Mouse (Mus musculus) heart, embryonic 14.5 days (tissue): ENCODE measurements at regions not wholly inside any gene's neighbourhood (a gene's known extent, or its start where the extent isn't known, plus 50 kb on each side); places are given as distances from the start of the nearest gene placed in this dataset.

ENCODE experiments used
- ATAC-seq: fragments of 200-750 bp; cut with Nextera tagmentation; 2 replicates; pipeline ENCODE4 v1.8.0; 2017; ENCODE audit warnings: low read depth, moderate TSS enrichment; ENCODE audit not compliant: insufficient number of reproducible peaks, insufficient read depth, low FRiP score
- H3K27ac ChIP-seq, 2 experiments: fragments of 200-500 bp in 1 of 2; fragments of 300-500 bp in 1 of 2; sonication (generic) in 1 of 2; replicated peaks in 1 of 2; 2 replicates each; pipeline ENCODE4 v1.5.1; 2012 to 2014; ENCODE audit warnings: low read depth in 2 of 2, low read length in 2 of 2, control low read depth in 1 of 2, mild to moderate bottlenecking in 1 of 2, mixed read lengths in 1 of 2; ENCODE audit not compliant: control insufficient read depth in 1 of 2, insufficient read depth in 1 of 2
- H3K27me3 ChIP-seq: fragments of 300-500 bp; sonication (generic); 2 replicates; pipeline ENCODE4 v1.6.1; 2014; ENCODE audit warnings: mild to moderate bottlenecking, low read length, control low read depth; ENCODE audit not compliant: control insufficient read depth, insufficient read depth
- H3K36me3 ChIP-seq: fragments of 300-500 bp; sonication (generic); 2 replicates; pipeline ENCODE4 v1.6.1; 2014; ENCODE audit warnings: mild to moderate bottlenecking, control low read depth, low read length, mixed read lengths; ENCODE audit not compliant: control insufficient read depth, insufficient read depth
- H3K4me1 ChIP-seq, 2 experiments: fragments of 200-500 bp in 1 of 2; fragments of 300-500 bp in 1 of 2; sonication (generic) in 1 of 2; 2 replicates each; pipeline ENCODE4 v1.6.1; 2012 to 2014; ENCODE audit warnings: low read length in 2 of 2, control low read depth in 1 of 2, mixed read lengths in 1 of 2; ENCODE audit not compliant: control insufficient read depth in 2 of 2, insufficient read depth in 2 of 2
- H3K4me2 ChIP-seq: fragments of 300-500 bp; sonication (generic); 2 replicates; pipeline ENCODE4 v1.6.1; 2014; ENCODE audit warnings: mild to moderate bottlenecking, low read length
- H3K4me3 ChIP-seq, 2 experiments: fragments of 200-500 bp in 1 of 2; fragments of 300-500 bp in 1 of 2; sonication (generic) in 1 of 2; 2 replicates each; pipeline ENCODE4 v1.5.1; 2012 to 2014; ENCODE audit warnings: low read length in 2 of 2, mild to moderate bottlenecking in 2 of 2, control low read depth in 1 of 2, low read depth in 1 of 2, moderate library complexity in 1 of 2; ENCODE audit not compliant: control insufficient read depth in 1 of 2, insufficient read depth in 1 of 2
- H3K9ac ChIP-seq: fragments of 300-500 bp; sonication (generic); 2 replicates; pipeline ENCODE4 v1.6.1; 2014; ENCODE audit warnings: mild to moderate bottlenecking, low read length
- H3K9me3 ChIP-seq: fragments of 300-500 bp; sonication (generic); 2 replicates; pipeline ENCODE4 v1.6.1; 2016; ENCODE audit warnings: low read length, control low read depth; ENCODE audit not compliant: control insufficient read depth
- WGBS: fragments of 180-500 bp; shearing (Covaris S2); extraction: QIAGEN DNeasy Blood & Tissue Kit; methylation state at CpG from one replicate; pipeline ENCODE4 v1.1.7; 2014; 5-methylcytosine and 5-hydroxymethylcytosine counted together

DNA sequence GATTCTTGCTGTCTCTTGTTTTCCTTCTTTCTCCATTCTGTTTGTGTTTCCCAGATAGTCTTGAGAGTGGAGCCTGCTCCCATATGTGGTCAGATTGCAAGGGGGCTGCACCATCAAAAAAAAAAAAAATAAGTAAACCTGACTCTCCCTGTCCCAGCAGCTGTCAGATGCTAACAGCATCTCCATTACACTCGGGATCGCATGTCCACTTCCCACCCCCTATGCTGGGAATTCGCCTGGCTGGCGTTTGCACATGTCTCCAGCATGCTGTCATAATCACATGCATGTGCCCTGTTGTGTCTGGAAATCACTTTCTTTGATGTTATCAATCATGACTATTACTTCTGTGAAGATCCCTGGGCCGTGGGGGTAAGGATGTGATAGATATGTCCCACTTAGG, 179.1 kb downstream of the Ajap1 start:
- Histone ChIP-seq H3K4me3 (no peak overlapping the region), H3K4me2 (no peak overlapping the region), H3K27ac (no peak overlapping the region), H3K9ac (no peak overlapping the region), H3K9me3 (peaks cover 6% of the 10 kb centered on the region; the same call in 1 of the 2 replicates), H3K4me1 (no peaks in the 10 kb centered on the region), H3K27me3 (no peaks in the 10 kb centered on the region), H3K36me3 (no peaks in the 10 kb centered on the region)
- 73% methylated on average over 5 of the region's 5 CpGs for WGBS
- no peak for ATAC-seq

- Histone ChIP-seq H3K4me2 (no peak overlapping the region), H3K27ac (no peak overlapping the region), H3K4me1 (no peaks in the 10 kb centered on the region), H3K27me3 (no peaks in the 10 kb centered on the region), H3K36me3 (no peaks in the 10 kb centered on the region), H3K9ac (no peak overlapping the region), H3K9me3 (peaks cover 6% of the 10 kb centered on the region; the same call in 1 of the 2 replicates), H3K4me3 (no peak overlapping the region)
- 89% methylated on average over 4 of the region's 4 CpGs for WGBS
- ATAC-seq, result no peak
Observed at GRCm38 (mm10) chr4:153302855-153303254, 179.8 kb downstream of the Ajap1 start.

- H3K9ac ChIP-seq, result no peak overlapping the region
- no peak overlapping the region for H3K4me3 ChIP-seq
- no peaks in the 10 kb centered on the region for H3K27me3 ChIP-seq
- no peak overlapping the region for H3K27ac ChIP-seq
- no peaks in the 10 kb centered on the region for H3K36me3 ChIP-seq
- peaks cover 6% of the 10 kb centered on the region; the same call in 1 of the 2 replicates for H3K9me3 ChIP-seq
- ATAC-seq, result no peak
- H3K4me1 ChIP-seq, result no peaks in the 10 kb centered on the region
- H3K4me2 ChIP-seq, result no peak overlapping the region
- WGBS, result 80% methylated on average over 5 of the region's 5 CpGs
Observed at GRCm38 (mm10) chr4:153298277-153298676, 184.3 kb downstream of the Ajap1 start.

DNA sequence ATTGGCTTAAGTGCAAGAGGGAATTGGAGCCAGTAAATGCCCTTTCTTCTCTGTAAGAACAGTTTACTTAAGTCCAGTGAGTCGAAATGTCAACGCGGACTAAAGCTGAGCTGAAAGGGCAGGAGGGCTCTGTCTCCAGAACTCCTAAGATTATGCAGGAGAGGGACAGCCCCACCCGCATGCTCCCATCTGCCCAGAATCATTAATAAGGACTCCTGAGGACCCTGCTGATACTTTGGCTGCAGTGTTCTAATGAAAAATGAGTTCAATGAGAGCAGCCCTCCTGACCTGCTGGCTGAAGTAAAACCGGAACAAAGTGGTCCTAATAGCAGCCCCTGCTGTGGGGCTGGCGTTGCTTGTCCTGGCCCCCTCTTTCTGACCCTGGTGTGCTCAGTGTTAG, 187.8 kb downstream of the Ajap1 start:
- Histone ChIP-seq H3K4me2 (no peak overlapping the region), H3K36me3 (no peaks in the 10 kb centered on the region), H3K27ac (no peak overlapping the region), H3K4me3 (no peak overlapping the region), H3K27me3 (no peaks in the 10 kb centered on the region), H3K9me3 (no peaks in the 10 kb centered on the region), H3K9ac (no peak overlapping the region), H3K4me1 (no peaks in the 10 kb centered on the region)
- 78% methylated on average over 6 of the region's 6 CpGs for WGBS
- ATAC-seq, result no peak

- Histone ChIP-seq H3K4me2 (no peak overlapping the region), H3K9ac (no peak overlapping the region), H3K4me3 (no peak overlapping the region), H3K9me3 (no peaks in the 10 kb centered on the region), H3K27ac (no peak overlapping the region), H3K27me3 (no peaks in the 10 kb centered on the region), H3K4me1 (no peaks in the 10 kb centered on the region), H3K36me3 (no peaks in the 10 kb centered on the region)
- no peak for ATAC-seq
- 62% methylated on average over 3 of the region's 3 CpGs for WGBS
Observed at GRCm38 (mm10) chr4:153293137-153293536, 189.5 kb downstream of the Ajap1 start.

- ATAC-seq, result no peak
- WGBS, result 75% methylated on average over 8 of the region's 8 CpGs
- H3K9ac ChIP-seq, result no peak overlapping the region
Observed at GRCm38 (mm10) chr4:153288362-153288761, 194.2 kb downstream of the Ajap1 start.

GRCm38 (mm10) chr4:153284209-153284608, 198.4 kb downstream of the Ajap1 start:
- no peak for ATAC-seq
- no peak overlapping the region for H3K27ac ChIP-seq
- H3K27me3 ChIP-seq, result no peaks in the 10 kb centered on the region
- H3K4me1 ChIP-seq, result no peaks in the 10 kb centered on the region
- H3K36me3 ChIP-seq, result no peaks in the 10 kb centered on the region
- H3K4me3 ChIP-seq, result no peak overlapping the region
- WGBS, result 72% methylated on average over 5 of the region's 5 CpGs
- H3K9me3 ChIP-seq, result peaks cover 14% of the 10 kb centered on the region
- no peak overlapping the region for H3K4me2 ChIP-seq
- H3K9ac ChIP-seq, result no peak overlapping the region

More at GRCm38 (mm10) chr4:153288362-153288761, 194.2 kb downstream of the Ajap1 start:
- H3K27me3 ChIP-seq, result no peaks in the 10 kb centered on the region
- no peaks in the 10 kb centered on the region for H3K4me1 ChIP-seq
- H3K27ac ChIP-seq, result no peak overlapping the region
- no peak overlapping the region for H3K4me2 ChIP-seq
- peaks cover 8% of the 10 kb centered on the region for H3K9me3 ChIP-seq
- no peak overlapping the region for H3K4me3 ChIP-seq
- no peaks in the 10 kb centered on the region for H3K36me3 ChIP-seq

DNA sequence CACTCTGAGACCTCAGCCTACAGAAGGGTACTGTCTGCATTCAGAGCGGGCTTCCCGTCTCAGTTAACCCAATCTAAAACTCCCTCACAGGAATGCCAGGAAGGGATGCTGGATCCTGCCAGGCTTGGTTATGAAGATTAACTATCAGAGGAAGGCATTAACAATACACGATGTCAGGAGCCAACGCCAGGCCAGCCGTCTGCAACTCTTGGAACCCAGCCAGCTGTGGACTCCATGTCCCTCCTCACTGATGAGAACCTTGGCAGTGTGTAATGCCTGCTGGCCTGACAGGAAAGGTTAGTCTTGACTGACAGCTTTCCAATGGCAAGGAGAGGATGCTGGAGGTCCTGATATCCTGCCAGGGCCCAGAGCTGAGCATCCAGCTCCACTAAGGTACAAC, 206.0 kb downstream of the Ajap1 start:
- no peak overlapping the region for H3K27ac ChIP-seq
- 17% methylated on average over 5 of the region's 5 CpGs for WGBS
- H3K4me1 ChIP-seq, result no peaks in the 10 kb centered on the region
- ATAC-seq, result no peak
- H3K36me3 ChIP-seq, result no peaks in the 10 kb centered on the region
- peaks cover 5% of the 10 kb centered on the region; the same call in 1 of the 2 replicates for H3K9me3 ChIP-seq
- H3K4me3 ChIP-seq, result no peak overlapping the region
- no peak overlapping the region for H3K4me2 ChIP-seq
- no peak overlapping the region for H3K9ac ChIP-seq
- no peaks in the 10 kb centered on the region for H3K27me3 ChIP-seq
